Mouse (Mus musculus) heart, adult 2 months (tissue): ENCODE results near the gene Sart1. TPM values are rescaled to one million over a fixed set of nuclear protein-coding genes. Genes with fewer than 3 reads are reported as not detected.

Experiments used
- DNase-seq, 2 experiments: peaks; one replicate each; pipeline ENCODE4 v3.0.0; 2021
- H3K27ac ChIP-seq: fragments of 200-600 bp; 2 replicates; pipeline ENCODE4 v1.8.1; 2022
- H3K27me3 ChIP-seq: fragments of 200-500 bp; 2 replicates; pipeline ENCODE4 v1.6.1; 2012; ENCODE audit warnings: mild to moderate bottlenecking, low read length, inconsistent platforms, mixed read lengths; ENCODE audit not compliant: control insufficient read depth, insufficient read depth
- H3K36me3 ChIP-seq: fragments of 200-500 bp; 2 replicates; pipeline ENCODE4 v1.6.1; 2012; ENCODE audit warnings: low read length, inconsistent platforms; ENCODE audit not compliant: control insufficient read depth, insufficient read depth
- H3K4me1 ChIP-seq: fragments of 200-500 bp; 2 replicates; pipeline ENCODE4 v1.6.1; 2011; ENCODE audit warnings: low read length; ENCODE audit not compliant: control insufficient read depth, insufficient read depth
- H3K4me3 ChIP-seq: fragments of 200-600 bp; 2 replicates; pipeline ENCODE4 v1.8.1; 2022
- H3K79me2 ChIP-seq: fragments of 200-500 bp; replicated peaks from 2 replicates; pipeline ENCODE4 v1.6.1; 2012; ENCODE audit warnings: mild to moderate bottlenecking, inconsistent platforms, low read length, moderate library complexity, mixed read lengths; ENCODE audit not compliant: control insufficient read depth, insufficient read depth
- H3K9ac ChIP-seq: fragments of 200-500 bp; 2 replicates; pipeline ENCODE4 v1.6.1; 2012; ENCODE audit warnings: low read depth, mild to moderate bottlenecking, control low read depth, inconsistent platforms, low read length, mixed read lengths
- CTCF ChIP-seq: fragments of 200-600 bp; IDR thresholded peaks from 2 replicates; pipeline ENCODE4 v1.8.1; 2022; ENCODE audit warnings: antibody characterized with exemption, mild to moderate bottlenecking, moderate library complexity
- EP300 ChIP-seq: fragments of 200-500 bp; IDR thresholded peaks from 2 replicates; pipeline ENCODE4 v1.6.1; 2011; ENCODE audit warnings: low read depth, low read length, control low read depth; ENCODE audit not compliant: insufficient read depth
- POLR2A ChIP-seq: fragments of 200-500 bp; IDR thresholded peaks from 2 replicates; pipeline ENCODE4 v1.6.1; 2011; ENCODE audit warnings: mild to moderate bottlenecking, low read depth, low read length, control low read depth; ENCODE audit not compliant: insufficient read depth
- WGBS: fragments of 180-500 bp; shearing (Covaris S2); methylation state at CpG from one replicate; pipeline ENCODE4 v1.1.7; 2018; 5-methylcytosine and 5-hydroxymethylcytosine counted together
- intact Hi-C: fragments of 180-260 bp; cut with DNase I; formaldehyde crosslinking; loops from one replicate; pipeline ENCODE4 v1.15.1; 2025
- polyA plus RNA-seq: library from polyadenylated mRNA; depleted of rRNA; stranded (reverse); fragments of >200 nt; gene quantifications from 2 replicates; pipeline ENCODE4 v1.2.3, GENCODE M21; 2012
- total RNA-seq, 2 experiments: library from RNA; stranded (reverse); gene quantifications; 2 replicates each; pipeline ENCODE4 v1.2.3; 2021

The Sart1 gene
- total and polyA plus RNA-seq, 3 experiments: 10.6 to 51.8 (median 47.3) TPM

- intact Hi-C loops: no loop called here
- Histone ChIP-seq H3K27me3 (no peaks in the 10 kb centered on the region), H3K4me1 (peaks cover 16% of the 10 kb centered on the region), H3K9ac (no peak overlapping the region), H3K27ac (no peak overlapping the region), H3K36me3 (peaks cover 14% of the 10 kb centered on the region; the same call in 1 of the 2 replicates), H3K4me3 (no peak overlapping the region), H3K79me2 (peaks cover 6% of the 10 kb centered on the region; the same call in 1 of the 2 replicates)
- 64% methylated on average over 5 of the region's 5 CpGs for WGBS
- TF ChIP-seq CTCF (no peak), EP300 (no peak), POLR2A (no peak)
- DNase-seq: no peak
These were observed 33.3 kb upstream of the Sart1 start for GRCm38 (mm10) chr19:5421784-5422183.

GRCm38 (mm10) chr19:5420579-5420978 is 32.1 kb upstream of the Sart1 start:
- no peak overlapping the region for H3K4me3 ChIP-seq
- H3K27ac ChIP-seq: no peak overlapping the region
- peaks cover 12% of the 10 kb centered on the region for H3K4me1 ChIP-seq
- DNase-seq: peak in 1 of 2 experiments; percentile 21
- H3K27me3 ChIP-seq: no peaks in the 10 kb centered on the region
- peaks cover 11% of the 10 kb centered on the region; the same call in 1 of the 2 replicates for H3K36me3 ChIP-seq
- intact Hi-C loops: no loop called here
- 85% methylated on average over 6 of the region's 6 CpGs for WGBS
- H3K9ac ChIP-seq: no peak overlapping the region
- TF ChIP-seq POLR2A (no peak), EP300 (no peak), CTCF (no peak)
- H3K79me2 ChIP-seq: no peaks in the 10 kb centered on the region

- TF ChIP-seq EP300 (no peak), POLR2A (no peak), CTCF (no peak)
- H3K9ac ChIP-seq: no peak overlapping the region
- whole genome bisulfite sequencing: 81% methylated on average over 9 of the region's 9 CpGs
- intact Hi-C loops: no loop called here
- peak in 1 of 2 experiments; percentile 23 for DNase-seq
- H3K4me1 ChIP-seq: peaks cover 13% of the 10 kb centered on the region
- peaks cover 11% of the 10 kb centered on the region; the same call in 1 of the 2 replicates for H3K36me3 ChIP-seq
- H3K27me3 ChIP-seq: no peaks in the 10 kb centered on the region
- H3K27ac ChIP-seq: peak overlapping the region; percentile 9
- H3K4me3 ChIP-seq: no peak overlapping the region
- no peaks in the 10 kb centered on the region for H3K79me2 ChIP-seq
These were observed 31.1 kb upstream of the Sart1 start for GRCm38 (mm10) chr19:5419630-5420029.

- 91% methylated on average over 8 of the region's 8 CpGs for WGBS
- H3K36me3 ChIP-seq: peaks cover 11% of the 10 kb centered on the region; the same call in 1 of the 2 replicates
These were observed 30.4 kb upstream of the Sart1 start for GRCm38 (mm10) chr19:5418750-5419466.

GRCm38 (mm10) chr19:5414534-5414957 is 26.0 kb upstream of the Sart1 start:
- peak overlapping the region; percentile 89 for H3K27ac ChIP-seq
- DNase-seq: peak; percentile 70 to 74
- 46% methylated on average over 2 of the region's 2 CpGs for WGBS
- H3K36me3 ChIP-seq: peaks cover 9% of the 10 kb centered on the region; the same call in 1 of the 2 replicates
- H3K9ac ChIP-seq: peak overlapping the region; percentile 26
- TF ChIP-seq POLR2A: peak; percentile 96
- peak; percentile 74; the same call in 1 of the 2 replicates for TF ChIP-seq EP300
- no peak for TF ChIP-seq CTCF
- H3K4me1 ChIP-seq: peaks cover 18% of the 10 kb centered on the region
- H3K27me3 ChIP-seq: no peaks in the 10 kb centered on the region
- H3K4me3 ChIP-seq: no peak overlapping the region; the same call in 1 of the 2 replicates
- intact Hi-C loops: no loop called here
- no peaks in the 10 kb centered on the region for H3K79me2 ChIP-seq

More at GRCm38 (mm10) chr19:5418750-5419466, 30.4 kb upstream of the Sart1 start:
- Histone ChIP-seq H3K79me2 (no peaks in the 10 kb centered on the region), H3K27ac (peak overlapping the region; percentile 27), H3K4me3 (no peak overlapping the region), H3K27me3 (no peaks in the 10 kb centered on the region), H3K4me1 (peaks cover 18% of the 10 kb centered on the region), H3K9ac (no peak overlapping the region)
- TF ChIP-seq POLR2A (no peak), CTCF (no peak), EP300 (no peak)
- intact Hi-C loops: no loop called here
- DNase-seq: peak in 1 of 2 experiments; percentile 20

- Histone ChIP-seq H3K27ac (peak overlapping the region; percentile 89), H3K4me3 (no peak overlapping the region), H3K9ac (no peak overlapping the region), H3K27me3 (no peaks in the 10 kb centered on the region), H3K4me1 (peaks cover 21% of the 10 kb centered on the region), H3K79me2 (no peaks in the 10 kb centered on the region), H3K36me3 (peaks cover 11% of the 10 kb centered on the region; the same call in 1 of the 2 replicates)
- intact Hi-C loops: no loop called here
- TF ChIP-seq CTCF (no peak), EP300 (no peak), POLR2A (no peak)
- WGBS: 77% methylated on average over 4 of the region's 4 CpGs
- DNase-seq: no peak
These were observed 25.3 kb upstream of the Sart1 start for GRCm38 (mm10) chr19:5413840-5414239.
